Mouse (Mus musculus): ENCODE data around the gene Rhpn2. TPM values are rescaled to one million over a fixed set of nuclear protein-coding genes. Genes with fewer than 3 reads are reported as not detected.

The Rhpn2 gene
- total RNA-seq, 2 experiments from 2014 or later = not detected

GRCm38 (mm10) chr7:35344785-35345330 lies 10.9 kb downstream of the Rhpn2 start:
- no peak for ATAC-seq (replicated peaks; ENCODE audit: poor library complexity)

- ATAC-seq (replicated peaks; ENCODE audit: poor library complexity) = no peak
Observed at GRCm38 (mm10) chr7:35347918-35348700, 14.1 kb downstream of the Rhpn2 start.

- ATAC-seq (replicated peaks; ENCODE audit: poor library complexity) = no peak
Observed at GRCm38 (mm10) chr7:35349022-35349421, 15.1 kb downstream of the Rhpn2 start.

DNA sequence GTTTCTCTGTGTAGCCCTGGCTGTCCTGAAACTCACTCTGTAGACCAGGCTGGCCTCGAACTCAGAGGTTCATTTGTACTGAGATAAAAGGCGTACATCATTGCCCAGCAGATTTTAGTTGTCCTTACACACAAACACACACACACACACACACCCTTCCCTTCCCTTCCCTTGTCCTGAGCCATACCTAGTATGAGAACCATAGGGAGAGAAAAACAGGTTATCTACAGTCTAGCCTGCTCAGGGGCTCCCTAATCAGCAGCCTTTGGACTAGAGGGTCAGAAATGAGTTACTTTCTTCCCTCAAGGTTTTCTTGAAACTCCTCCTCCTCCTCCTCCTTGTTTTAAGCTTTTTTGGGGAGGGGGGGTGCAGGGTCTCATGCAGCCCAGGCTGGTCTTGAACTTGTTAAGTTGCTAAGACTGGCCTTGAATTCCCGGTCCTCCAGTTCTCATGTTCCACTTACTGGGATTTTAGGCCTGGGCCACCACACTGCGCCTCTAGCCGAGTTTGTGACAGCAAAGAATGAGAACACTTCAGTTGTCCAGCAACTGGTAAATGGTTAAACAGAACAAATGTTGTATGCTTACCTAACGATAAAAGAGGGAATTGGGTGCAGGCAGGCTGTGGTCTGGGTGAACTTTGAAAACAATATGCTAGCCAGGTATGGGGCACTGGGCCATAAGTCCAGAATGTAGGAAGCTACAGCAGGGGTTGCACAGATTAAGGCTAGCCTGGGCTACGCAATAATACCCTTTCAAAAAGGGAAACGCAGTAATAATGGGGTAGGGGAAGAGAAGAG lies 16.1 kb downstream of the Rhpn2 start:
- ATAC-seq (replicated peaks; ENCODE audit: poor library complexity) = no peak

- ATAC-seq (replicated peaks; ENCODE audit: poor library complexity) = no peak
Observed at GRCm38 (mm10) chr7:35351155-35351554, 17.2 kb downstream of the Rhpn2 start.

DNA sequence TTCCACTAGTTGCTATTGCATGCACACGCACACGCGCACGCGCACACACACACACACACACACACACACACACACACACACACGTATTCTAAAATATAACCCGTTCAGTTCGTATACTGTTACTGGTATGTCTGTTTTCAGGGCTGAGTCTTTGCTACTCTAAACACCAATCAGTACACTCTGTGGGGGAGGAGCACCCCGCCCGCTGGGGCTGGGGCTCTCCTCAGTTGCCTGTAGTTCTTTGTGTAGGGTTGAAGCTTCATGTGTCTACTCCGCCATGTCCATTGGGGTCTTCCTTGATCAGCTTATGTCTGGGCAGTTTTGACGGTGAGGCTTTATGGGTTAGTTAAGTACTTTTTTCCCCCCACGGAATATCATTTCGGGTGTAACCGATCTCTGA lies 19.3 kb downstream of the Rhpn2 start:
- ATAC-seq (replicated peaks; ENCODE audit: poor library complexity) = no peak

DNA sequence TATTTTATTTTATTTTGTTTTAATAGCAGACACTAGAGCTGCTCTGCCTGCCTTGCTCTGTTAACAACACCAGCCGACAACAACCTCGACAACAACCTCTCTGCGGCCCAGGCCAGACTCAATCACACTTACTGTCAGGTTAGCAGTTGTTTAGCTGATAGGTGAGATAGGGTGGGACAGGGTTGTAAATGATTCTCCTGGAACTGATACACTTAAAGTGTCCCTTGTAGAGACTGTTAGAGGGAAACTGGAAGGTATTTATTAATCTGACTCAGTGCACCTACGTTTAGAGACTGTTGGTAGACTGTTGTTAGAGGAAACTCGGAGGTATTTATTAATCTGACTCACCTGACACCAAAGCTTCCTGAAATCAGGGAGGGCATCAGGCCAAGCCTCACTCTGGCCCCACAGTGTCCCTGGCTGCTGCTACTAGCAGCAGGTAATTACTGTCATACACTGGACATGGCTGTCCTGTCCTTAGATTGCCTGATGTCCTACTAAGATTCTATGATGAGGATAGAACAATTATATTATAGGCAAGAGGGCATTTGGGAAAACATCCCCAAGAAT lies 21.4 kb downstream of the Rhpn2 start:
- ATAC-seq (replicated peaks; ENCODE audit: poor library complexity) = no peak

DNA sequence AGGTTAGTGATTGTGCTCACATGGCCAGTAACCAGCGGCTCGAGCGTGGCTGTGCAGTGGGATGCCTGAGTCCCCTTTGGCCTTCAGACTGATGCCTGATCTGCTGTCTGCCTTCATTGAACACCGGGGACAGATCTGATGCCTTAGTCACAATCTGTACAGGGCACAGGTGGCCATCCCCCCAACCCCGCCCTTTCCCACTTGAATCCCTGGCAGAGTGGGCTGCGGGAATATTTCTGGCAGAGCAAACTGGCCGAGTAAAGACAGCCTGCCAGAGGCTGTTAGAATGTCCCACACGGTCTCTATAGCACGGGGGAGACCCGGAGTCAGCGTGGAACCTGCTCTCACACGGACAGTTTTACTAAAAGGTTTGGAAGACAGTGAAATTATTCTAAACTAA lies 23.7 kb downstream of the Rhpn2 start:
- no peak for ATAC-seq (replicated peaks; ENCODE audit: poor library complexity)

- ATAC-seq (replicated peaks; ENCODE audit: poor library complexity) = no peak
Observed at GRCm38 (mm10) chr7:35362253-35362652, 28.3 kb downstream of the Rhpn2 start.

- no peak for ATAC-seq (replicated peaks; ENCODE audit: poor library complexity)
Observed at GRCm38 (mm10) chr7:35362868-35363267, 28.9 kb downstream of the Rhpn2 start.

DNA sequence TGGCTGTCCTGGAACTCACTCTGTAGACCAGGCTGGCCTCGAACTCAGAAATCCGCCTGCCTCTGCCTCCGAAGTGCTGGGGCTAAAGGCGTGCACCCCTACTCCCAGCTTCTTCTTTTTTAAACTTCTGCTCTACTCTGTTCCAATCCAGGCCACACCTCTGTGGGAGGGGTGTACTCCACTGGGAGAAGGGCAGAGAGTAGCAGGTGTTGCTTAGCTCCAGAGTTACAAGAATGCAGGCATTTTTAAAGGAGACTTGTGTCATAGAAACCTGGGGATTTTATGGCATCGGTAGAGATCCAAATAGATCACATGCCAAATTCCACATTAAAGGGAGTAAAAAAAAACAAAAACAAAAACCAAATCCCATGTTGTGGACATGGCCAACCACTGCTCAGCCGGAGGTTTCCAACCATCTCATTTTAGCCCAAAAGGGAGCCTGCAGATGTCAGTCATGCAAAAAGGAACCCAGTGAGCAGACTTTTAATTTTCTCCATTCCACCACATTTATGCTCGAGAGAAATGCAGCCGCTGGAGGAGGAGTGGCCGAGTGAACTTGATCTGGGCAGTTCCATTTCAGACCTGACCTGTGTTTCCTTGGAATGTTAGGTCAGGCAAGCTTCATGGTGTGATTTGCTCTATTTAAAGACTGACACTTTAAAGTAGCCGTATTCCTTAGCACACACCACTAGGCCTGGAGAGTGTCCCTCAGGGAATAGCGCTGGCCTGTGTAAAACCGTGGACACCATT lies 31.4 kb downstream of the Rhpn2 start:
- no peak for ATAC-seq (replicated peaks; ENCODE audit: poor library complexity)

DNA sequence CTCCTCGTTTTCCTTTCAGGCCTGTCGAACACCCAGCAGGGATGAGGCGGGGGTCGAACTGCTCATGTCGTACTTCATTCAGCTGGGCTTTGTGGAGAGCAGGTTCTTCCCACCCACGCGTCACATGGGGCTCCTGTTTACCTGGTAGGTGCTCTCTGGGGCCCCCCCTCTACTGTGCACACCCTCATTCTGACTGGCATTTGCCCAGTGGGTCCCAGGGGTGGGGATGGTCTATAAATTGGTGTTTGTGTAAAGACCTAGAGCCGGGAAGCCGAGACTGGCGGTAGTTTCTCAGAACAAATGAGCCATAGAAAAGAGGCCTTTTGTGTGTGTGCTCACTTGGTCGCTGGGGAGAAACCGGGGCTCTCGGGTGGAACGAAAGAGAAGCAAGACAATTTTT lies 37.1 kb downstream of the Rhpn2 start:
- no peak for ATAC-seq (replicated peaks; ENCODE audit: poor library complexity)

GRCm38 (mm10) chr7:35372483-35373017 lies 38.6 kb downstream of the Rhpn2 start:
- ATAC-seq (replicated peaks; ENCODE audit: poor library complexity) = no peak

DNA sequence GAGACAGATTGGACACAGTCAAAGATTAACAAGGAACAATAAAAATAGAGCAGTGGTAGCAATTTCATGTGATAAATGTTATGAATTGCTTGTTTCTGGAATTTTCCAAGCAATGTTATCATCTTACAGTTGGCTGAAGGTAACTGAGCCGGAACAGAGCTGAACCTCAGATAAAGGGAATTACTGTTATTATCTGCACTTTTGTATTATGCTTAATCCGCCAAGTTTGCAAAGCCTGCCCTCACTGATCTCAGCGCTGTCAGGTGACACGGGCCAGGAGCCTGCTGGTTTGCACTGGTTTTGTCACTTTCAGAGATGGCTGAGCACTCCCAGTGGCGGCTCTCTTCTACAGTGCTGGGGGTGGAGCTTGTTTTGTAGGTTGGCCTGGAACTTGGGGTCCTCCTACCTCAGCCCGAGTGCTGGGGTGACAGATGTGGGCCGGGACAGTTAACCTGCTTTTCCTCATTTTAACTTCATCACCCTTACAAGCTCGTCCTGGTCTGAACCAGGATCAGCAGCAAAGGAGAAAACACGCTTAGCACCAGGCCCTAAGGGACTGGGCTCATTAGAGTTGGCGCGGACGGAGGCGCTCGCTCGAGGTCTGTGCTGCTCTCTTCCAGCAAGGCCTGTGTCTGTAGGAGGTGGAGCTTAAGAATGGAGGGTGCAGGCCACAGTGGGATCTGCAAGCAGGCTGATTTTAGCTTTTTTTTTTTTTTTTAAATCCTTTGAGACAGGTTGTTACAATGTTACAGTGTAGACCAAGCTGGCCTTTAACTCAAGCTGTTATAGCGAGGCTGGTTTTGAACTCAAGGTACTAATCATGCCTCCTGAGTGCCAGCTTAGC lies 39.4 kb downstream of the Rhpn2 start:
- peak; percentile 46; the same call in 1 of the 2 replicates for ATAC-seq (replicated peaks; ENCODE audit: poor library complexity)

DNA sequence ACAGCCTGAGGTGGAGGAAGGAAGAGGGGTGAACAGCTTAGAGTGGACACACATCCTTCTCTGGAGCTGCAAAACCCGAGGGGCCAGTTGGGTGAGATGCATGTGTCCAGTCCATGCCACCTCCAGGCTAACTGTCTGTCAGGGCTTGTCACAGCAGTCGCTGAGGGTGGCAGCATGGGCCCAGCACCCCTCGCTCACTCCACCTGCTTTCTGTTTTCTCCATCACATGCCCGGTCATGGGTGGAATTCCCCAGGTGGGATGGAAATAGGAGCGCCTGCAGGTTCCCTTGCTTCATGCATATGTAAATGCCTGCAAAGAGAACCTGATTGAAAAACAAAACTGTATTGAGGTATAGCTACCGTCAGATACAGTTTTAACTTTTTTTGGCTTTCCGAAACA lies 40.3 kb downstream of the Rhpn2 start:
- no peak for ATAC-seq (replicated peaks; ENCODE audit: poor library complexity)

- ATAC-seq (replicated peaks; ENCODE audit: poor library complexity) = no peak
Observed at GRCm38 (mm10) chr7:35376623-35377022, 42.7 kb downstream of the Rhpn2 start.

- ATAC-seq (replicated peaks; ENCODE audit: poor library complexity) = peak; percentile 59
Observed at GRCm38 (mm10) chr7:35379492-35380119, 45.6 kb downstream of the Rhpn2 start.

- ATAC-seq (replicated peaks; ENCODE audit: poor library complexity) = no peak
Observed at GRCm38 (mm10) chr7:35380351-35380750, 46.4 kb downstream of the Rhpn2 start.

DNA sequence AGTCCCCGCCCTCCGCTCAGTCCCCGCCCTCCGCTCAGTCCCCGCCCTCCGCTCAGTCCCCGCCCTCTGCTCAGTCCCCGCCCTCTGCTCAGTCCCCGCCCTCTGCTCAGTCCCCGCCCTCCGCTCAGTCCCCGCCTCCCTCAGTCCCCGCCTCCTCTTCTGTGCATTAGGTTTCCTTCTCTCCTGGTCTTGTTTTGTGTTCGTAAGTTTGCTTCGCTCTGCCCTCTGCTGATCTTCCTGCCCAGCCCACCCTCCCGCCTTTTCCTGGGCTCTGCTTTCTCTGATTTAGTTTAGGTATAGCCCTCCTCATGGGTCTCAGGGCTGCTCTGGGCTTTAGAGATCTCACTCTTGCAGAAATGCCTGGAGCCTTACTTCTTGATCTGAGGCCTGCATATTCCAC lies 47.9 kb downstream of the Rhpn2 start:
- peak; percentile 49 for ATAC-seq (replicated peaks; ENCODE audit: poor library complexity)
